ENCODE assay signal across 11 mouse cellular contexts in genomic region chr14:22089866-22090470, GRCm38 (mm10).
A peak's percentile ranks its signal among the peaks of the same experiment; 100 is the strongest.
DNase-seq lines count a peak whose midpoint lies in the region; ATAC-seq and TF ChIP-seq lines count a peak whose summit lies in the region.
"Had no signal": no experiment of that assay in that cellular context is flagged by ENCODE, and none has a peak within 500 bp of the region (broad histone marks: within the 10 kb centered on the region; RNA-seq: fewer than 3 reads in every experiment).

No protein-coding gene starts in this region.

- peaks cover 44% of the 10 kb centered on the region for H3K4me1 ChIP-seq in intestine, embryonic 14.5 days (replicated peaks; ENCODE audit: control insufficient read depth, insufficient read depth, low read length)
- 0 out of 2 replicates have a peak, but pooled peaks cover 3% of the 10 kb centered on the region for H3K4me1 ChIP-seq in intestine, postnatal 0 days (replicated peaks; ENCODE audit: control insufficient read depth, insufficient read depth, low read length)
- H3K4me1 ChIP-seq in hindbrain, embryonic 13.5 days (replicated peaks): peaks cover 26% of the 10 kb centered on the region
- peaks cover 23% of the 10 kb centered on the region for H3K4me1 ChIP-seq in neural tube, embryonic 15.5 days

- no peak overlapping the region for H3K9ac ChIP-seq in intestine, embryonic 14.5 days (ENCODE audit: low read length)
- H3K9ac ChIP-seq in intestine, postnatal 0 days (ENCODE audit: low read depth, low read length): no peak overlapping the region
- H3K9ac ChIP-seq in hindbrain, embryonic 13.5 days: 0 out of 2 replicates have a peak overlapping the region, but pooled peaks have one; percentile 15
- no peak overlapping the region for H3K9ac ChIP-seq in neural tube, embryonic 15.5 days (replicated peaks)
- H3K9ac ChIP-seq: liver, postnatal 0 days had no signal

- peaks cover 5% of the 10 kb centered on the region; the same call in 1 of the 2 replicates for H3K9me3 ChIP-seq in intestine, embryonic 14.5 days (ENCODE audit: control insufficient read depth, low read length)
- H3K9me3 ChIP-seq in intestine, postnatal 0 days (ENCODE audit: control insufficient read depth): no peaks in the 10 kb centered on the region
- H3K9me3 ChIP-seq in hindbrain, embryonic 13.5 days: no peaks in the 10 kb centered on the region
- no peaks in the 10 kb centered on the region for H3K9me3 ChIP-seq in neural tube, embryonic 15.5 days (replicated peaks)

- no peak overlapping the region for H3K4me3 ChIP-seq in intestine, embryonic 14.5 days (ENCODE audit: low read depth, low read length)
- H3K4me3 ChIP-seq in intestine, postnatal 0 days (ENCODE audit: low read depth, low read length): no peak overlapping the region
- H3K4me3 ChIP-seq in hindbrain, embryonic 13.5 days: no peak overlapping the region
- no peak overlapping the region for H3K4me3 ChIP-seq in neural tube, embryonic 15.5 days (replicated peaks)
- H3K4me3 ChIP-seq: erythroblast, embryonic 14.5 days; layer of hippocampus, adult 2 months had no signal

- WGBS in intestine, embryonic 14.5 days: 23% methylated on average over 8 of the region's 8 CpGs
- 51% methylated on average over 8 of the region's 8 CpGs for WGBS in intestine, postnatal 0 days
- 48% methylated on average over 8 of the region's 8 CpGs for WGBS in hindbrain, embryonic 13.5 days
- WGBS in neural tube, embryonic 15.5 days: 25% methylated on average over 8 of the region's 8 CpGs

- peak overlapping the region; percentile 54 for H3K27ac ChIP-seq in intestine, embryonic 14.5 days (ENCODE audit: low read depth)
- no peak overlapping the region for H3K27ac ChIP-seq in intestine, postnatal 0 days (ENCODE audit: low read depth, low read length)
- H3K27ac ChIP-seq in hindbrain, embryonic 13.5 days: peak overlapping the region; percentile 0; the same call in 1 of the 2 replicates
- peak overlapping the region; percentile 6 for H3K27ac ChIP-seq in neural tube, embryonic 15.5 days (replicated peaks)
- H3K27ac ChIP-seq: layer of hippocampus, adult 2 months had no signal

- H3K4me2 ChIP-seq in intestine, embryonic 14.5 days (ENCODE audit: low read length): peak overlapping the region; percentile 12; the same call in 1 of the 2 replicates
- H3K4me2 ChIP-seq in intestine, postnatal 0 days (replicated peaks; ENCODE audit: low read depth): no peak overlapping the region
- no peak overlapping the region for H3K4me2 ChIP-seq in hindbrain, embryonic 13.5 days
- H3K4me2 ChIP-seq in neural tube, embryonic 15.5 days: no peak overlapping the region

- H3K27me3 ChIP-seq in intestine, embryonic 14.5 days (replicated peaks; ENCODE audit: control insufficient read depth, insufficient read depth, low read length): no peaks in the 10 kb centered on the region
- H3K27me3 ChIP-seq in intestine, postnatal 0 days (replicated peaks; ENCODE audit: control insufficient read depth, insufficient read depth, low read length): no peaks in the 10 kb centered on the region
- H3K27me3 ChIP-seq in hindbrain, embryonic 13.5 days: peaks cover 4% of the 10 kb centered on the region; the same call in 1 of the 2 replicates
- 0 out of 2 replicates have a peak, but pooled peaks cover 6% of the 10 kb centered on the region for H3K27me3 ChIP-seq in neural tube, embryonic 15.5 days (replicated peaks)

- no peaks in the 10 kb centered on the region for H3K36me3 ChIP-seq in intestine, embryonic 14.5 days (ENCODE audit: control insufficient read depth, insufficient read depth, low read length)
- H3K36me3 ChIP-seq in intestine, postnatal 0 days (ENCODE audit: control insufficient read depth, insufficient read depth): no peaks in the 10 kb centered on the region
- no peaks in the 10 kb centered on the region for H3K36me3 ChIP-seq in hindbrain, embryonic 13.5 days
- H3K36me3 ChIP-seq in neural tube, embryonic 15.5 days: no peaks in the 10 kb centered on the region

- no peak for DNase-seq in intestine, embryonic 14.5 days (ENCODE audit: low spot score)
- DNase-seq in kidney, postnatal 25 days: peak; percentile 38 to 54
- no peak for DNase-seq in right cerebral cortex, postnatal 36 days (ENCODE audit: low spot score in 2 of 2)
- no peak for DNase-seq in spleen, postnatal 4 days (ENCODE audit: low spot score in 2 of 2)
- DNase-seq in urinary bladder, postnatal 10 days (ENCODE audit: low spot score): no peak
- DNase-seq: liver, postnatal 0 days had no signal

- no peak for ATAC-seq in intestine, embryonic 14.5 days (replicated peaks; ENCODE audit: low FRiP score, low TSS enrichment, low read depth)
- no peak for ATAC-seq in intestine, postnatal 0 days
- ATAC-seq in hindbrain, embryonic 13.5 days (ENCODE audit: low FRiP score): no peak
- ATAC-seq in neural tube, embryonic 15.5 days (ENCODE audit: low FRiP score): no peak
- ATAC-seq: liver, postnatal 0 days had no signal

- no peak for TF ChIP-seq CTCF in intestine, postnatal 0 days (IDR thresholded peaks at IDR 0.05; ENCODE audit: low read depth)

Comparison
In these comparisons a context has a peak if more than half of its experiments do, and no peak if none do; other contexts are left out.
1. DNase-seq: peak in kidney, postnatal 25 days (2 of 2); none in intestine, embryonic 14.5 days (single experiment), right cerebral cortex, postnatal 36 days (0 of 2), spleen, postnatal 4 days (0 of 2) and urinary bladder, postnatal 10 days (single experiment).